ENCODE assay signal across 9 mouse cellular contexts in the genomic region with DNA sequence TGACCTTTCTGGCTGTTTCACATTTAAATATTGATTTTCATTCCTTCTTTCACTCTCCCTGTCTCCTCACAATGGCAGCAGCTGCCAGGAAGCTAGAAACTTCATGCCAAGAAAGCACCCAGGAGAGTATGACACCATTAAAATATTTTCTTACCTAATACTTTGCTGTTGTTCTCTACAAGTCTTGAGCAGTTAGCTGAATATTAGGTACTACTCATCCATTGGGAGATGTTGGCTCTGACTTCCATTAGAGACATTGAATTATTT. TPM values are rescaled to one million over a fixed set of nuclear protein-coding genes. Genes with fewer than 3 reads are reported as not detected.
DNase-seq lines count a peak whose midpoint lies in the region; ATAC-seq and TF ChIP-seq lines count a peak whose summit lies in the region.
"Had no signal": no experiment of that assay in that cellular context is flagged by ENCODE, and none has a peak within 500 bp of the region (broad histone marks: within the 10 kb centered on the region; RNA-seq: fewer than 3 reads in every experiment).

No protein-coding gene starts in this region.

- peak overlapping the region; percentile 7; the same call in 1 of the 2 replicates for H3K4me3 ChIP-seq in liver, postnatal 0 days (ENCODE audit: low read depth, low read length)
- no peak overlapping the region for H3K4me3 ChIP-seq in liver, embryonic 12.5 days
- H3K4me3 ChIP-seq in hindbrain, embryonic 15.5 days: no peak overlapping the region
- H3K4me3 ChIP-seq: neural tube, embryonic 12.5 days had no signal

- peak overlapping the region; percentile 31; the same call in 1 of the 2 replicates for H3K4me2 ChIP-seq in liver, postnatal 0 days (ENCODE audit: low read depth, low read length)
- H3K4me2 ChIP-seq in liver, embryonic 12.5 days: no peak overlapping the region
- H3K4me2 ChIP-seq in hindbrain, embryonic 15.5 days: no peak overlapping the region
- H3K4me2 ChIP-seq: neural tube, embryonic 12.5 days had no signal

- ATAC-seq in liver, postnatal 0 days: peak; percentile 38; the same call in 1 of the 2 replicates
- ATAC-seq in liver, embryonic 12.5 days: no peak
- ATAC-seq in hindbrain, embryonic 15.5 days (ENCODE audit: low FRiP score, low read depth): no peak

- H3K27ac ChIP-seq in liver, postnatal 0 days (ENCODE audit: low read depth): no peak overlapping the region
- no peak overlapping the region for H3K27ac ChIP-seq in liver, embryonic 12.5 days
- peak overlapping the region; percentile 53 for H3K27ac ChIP-seq in hindbrain, embryonic 15.5 days (replicated peaks)
- H3K27ac ChIP-seq: neural tube, embryonic 12.5 days had no signal

- no peak for TF ChIP-seq CTCF in liver, postnatal 0 days (IDR thresholded peaks at IDR 0.05; ENCODE audit: low read depth)

- H3K9me3 ChIP-seq in liver, postnatal 0 days (ENCODE audit: low read length): no peaks in the 10 kb centered on the region
- no peaks in the 10 kb centered on the region for H3K9me3 ChIP-seq in liver, embryonic 12.5 days (replicated peaks)
- no peaks in the 10 kb centered on the region for H3K9me3 ChIP-seq in hindbrain, embryonic 15.5 days
- H3K9me3 ChIP-seq: neural tube, embryonic 12.5 days had no signal

- no peaks in the 10 kb centered on the region for H3K36me3 ChIP-seq in liver, postnatal 0 days (replicated peaks; ENCODE audit: insufficient read depth, low read length)
- no peaks in the 10 kb centered on the region for H3K36me3 ChIP-seq in liver, embryonic 12.5 days
- H3K36me3 ChIP-seq in hindbrain, embryonic 15.5 days: no peaks in the 10 kb centered on the region
- H3K36me3 ChIP-seq: neural tube, embryonic 12.5 days had no signal

- H3K27me3 ChIP-seq in liver, postnatal 0 days (ENCODE audit: insufficient read depth, low read length): no peaks in the 10 kb centered on the region
- H3K27me3 ChIP-seq in liver, embryonic 12.5 days (replicated peaks): no peaks in the 10 kb centered on the region
- no peaks in the 10 kb centered on the region for H3K27me3 ChIP-seq in hindbrain, embryonic 15.5 days
- H3K27me3 ChIP-seq: neural tube, embryonic 12.5 days had no signal

- TF ChIP-seq EP300 in liver, postnatal 0 days (IDR thresholded peaks at IDR 0.05; ENCODE audit: low read depth): no peak

- H3K4me1 ChIP-seq in liver, postnatal 0 days (ENCODE audit: insufficient read depth): peaks cover 4% of the 10 kb centered on the region
- H3K4me1 ChIP-seq in liver, embryonic 12.5 days: no peaks in the 10 kb centered on the region
- H3K4me1 ChIP-seq in hindbrain, embryonic 15.5 days (replicated peaks): peaks cover 8% of the 10 kb centered on the region; the same call in 1 of the 2 replicates

- peak; percentile 12 for DNase-seq in gastrocnemius, adult 18-20 months (ENCODE audit: low spot score)
- no peak for DNase-seq in gastrocnemius, postnatal 10 days
- DNase-seq in liver, postnatal 0 days: no peak
- DNase-seq in skeletal muscle tissue, adult 2 months (ENCODE audit: low read depth, low spot score): peak; percentile 19
- DNase-seq in spleen, adult 18-20 months: no peak
- no peak for DNase-seq in urinary bladder, adult 2 months (ENCODE audit: low spot score)

- H3K9ac ChIP-seq in liver, postnatal 0 days (replicated peaks): no peak overlapping the region
- no peak overlapping the region for H3K9ac ChIP-seq in liver, embryonic 12.5 days
- no peak overlapping the region for H3K9ac ChIP-seq in hindbrain, embryonic 15.5 days
- H3K9ac ChIP-seq: neural tube, embryonic 12.5 days had no signal

RNA-seq across cellular contexts. Expression of a gene that starts 9.7 kb away (rescaled TPM):
- total RNA-seq in gastrocnemius, adult 18-20 months (2021): 1 to 10 TPM in 1 of 2 experiments, under 1 TPM in 1; 0.57 to 1.1 TPM
- total RNA-seq in gastrocnemius, postnatal 10 days (2021): 10 to 100 TPM; 48.4 to 57.8 TPM
- 3.6 and 4.2 TPM in 2 replicates for polyA plus RNA-seq in liver, postnatal 0 days (2015; fragmentation: Nextera tagmentation; extraction: Ambion mirVana)
- 59.8 and 89.1 TPM in 2 replicates for polyA plus RNA-seq in liver, embryonic 12.5 days (2016; fragmentation: Nextera tagmentation; extraction: Ambion mirVana)
- 786 and 825 TPM in 2 replicates for polyA plus RNA-seq in hindbrain, embryonic 15.5 days (2015; fragmentation: Nextera tagmentation; extraction: Ambion mirVana)
- polyA plus RNA-seq in urinary bladder, adult 2 months (2012; rRNA removed): 23.6 and 25.7 TPM in 2 replicates

Comparison
In these comparisons a context has a peak if more than half of its experiments do, and no peak if none do; other contexts are left out.
1. DNase-seq: peak in gastrocnemius, adult 18-20 months (single experiment) and skeletal muscle tissue, adult 2 months (single experiment); none in gastrocnemius, postnatal 10 days (single experiment), liver, postnatal 0 days (single experiment), spleen, adult 18-20 months (0 of 2) and urinary bladder, adult 2 months (single experiment).